Mouse (Mus musculus): ENCODE results near the gene Plekhm2.
A peak's percentile ranks its signal among the peaks of the same experiment; 100 is the strongest.

The Plekhm2 gene

DNA sequence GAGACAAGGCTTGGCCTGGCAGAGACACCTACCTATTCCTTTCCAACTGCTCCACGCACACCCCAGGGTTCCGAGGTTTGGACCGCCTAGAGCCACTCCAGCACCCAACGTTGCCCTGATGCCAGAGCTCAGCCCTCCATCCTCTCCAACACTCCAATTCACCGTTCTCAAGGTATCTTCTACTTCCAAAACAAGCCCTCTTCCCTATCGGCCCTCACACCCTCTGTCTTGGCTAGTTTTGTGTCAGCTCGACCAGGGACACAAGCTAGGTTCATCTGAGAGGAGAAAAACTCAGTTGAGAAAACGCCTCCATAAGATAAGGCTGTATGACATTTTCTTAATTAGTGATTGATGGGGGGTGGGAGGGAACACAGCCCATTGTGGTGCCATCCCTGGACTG, at the start of gene Plekhm2:
Gene Plekhm2 (minus strand): TSS at position 101 of the 400 bp plus-strand sequence.
- no peak for DNase-seq (ENCODE audit: low spot score)

DNA sequence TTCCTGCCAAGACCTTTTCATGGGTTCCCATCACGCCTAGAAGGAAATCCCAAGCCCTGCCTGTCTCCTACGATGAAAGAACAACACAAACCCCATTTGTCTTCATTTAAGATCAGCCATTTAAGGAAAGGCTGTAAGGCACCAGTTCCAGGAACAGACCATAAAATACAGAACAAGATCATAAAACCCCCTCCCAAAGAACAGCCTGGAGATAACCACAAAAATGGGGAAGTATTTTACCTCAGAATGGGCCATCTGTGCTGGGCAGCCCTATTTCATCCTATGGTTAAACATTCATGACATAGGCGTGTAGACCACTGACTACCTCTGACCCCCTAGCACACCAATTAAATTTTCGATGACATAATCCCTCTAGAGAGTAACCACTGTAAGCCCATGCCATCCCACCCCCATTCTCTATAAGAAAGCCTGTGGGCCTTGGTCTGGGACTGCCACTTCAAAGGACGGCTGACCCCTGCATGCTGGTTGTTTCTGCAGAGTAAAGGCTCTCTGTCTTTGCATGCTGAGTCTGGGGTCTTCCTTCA, 49.0 kb upstream of the Plekhm2 start:
- no peak for DNase-seq (ENCODE audit: low spot score)

DNA sequence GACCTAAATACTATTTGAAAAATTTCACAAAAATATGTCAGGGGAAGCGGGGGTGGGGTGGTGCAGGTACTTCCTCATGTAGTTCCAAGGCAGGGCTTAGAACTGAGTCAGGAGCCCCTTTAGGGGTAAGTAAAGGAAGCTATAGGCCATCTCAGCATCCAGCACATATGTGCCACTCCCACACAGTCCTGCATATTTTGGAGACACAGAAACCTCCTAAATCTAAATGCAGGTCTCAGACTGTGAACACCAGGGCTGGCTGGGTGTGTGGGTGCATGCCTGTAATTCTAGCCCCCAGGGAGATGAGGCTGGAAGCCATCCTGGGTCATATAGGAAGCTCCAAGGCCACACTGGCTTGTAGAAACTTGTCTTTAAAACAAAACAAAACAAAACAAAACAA, 46.6 kb upstream of the Plekhm2 start:
- no peak for DNase-seq (ENCODE audit: low spot score)

DNA sequence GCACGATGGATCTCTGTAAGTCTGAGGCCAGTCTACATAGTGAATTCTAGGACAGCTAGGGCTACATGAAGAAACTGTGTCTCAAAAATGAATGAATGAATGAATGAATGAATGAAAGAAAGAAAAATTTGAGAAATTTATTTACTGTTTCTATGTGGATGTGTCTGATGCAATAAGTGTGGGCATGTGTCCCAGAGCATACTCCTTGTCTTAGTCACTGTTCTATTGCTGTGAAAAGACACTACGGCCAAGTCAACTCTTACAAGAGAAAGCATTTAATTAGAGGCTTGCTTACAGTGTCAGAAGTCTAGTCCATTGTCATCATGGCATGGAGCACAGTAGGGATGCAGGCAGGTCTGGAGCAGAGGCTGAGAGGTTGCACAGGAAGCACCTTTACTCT, 44.3 kb upstream of the Plekhm2 start:
- no peak for DNase-seq (ENCODE audit: low spot score)

DNA sequence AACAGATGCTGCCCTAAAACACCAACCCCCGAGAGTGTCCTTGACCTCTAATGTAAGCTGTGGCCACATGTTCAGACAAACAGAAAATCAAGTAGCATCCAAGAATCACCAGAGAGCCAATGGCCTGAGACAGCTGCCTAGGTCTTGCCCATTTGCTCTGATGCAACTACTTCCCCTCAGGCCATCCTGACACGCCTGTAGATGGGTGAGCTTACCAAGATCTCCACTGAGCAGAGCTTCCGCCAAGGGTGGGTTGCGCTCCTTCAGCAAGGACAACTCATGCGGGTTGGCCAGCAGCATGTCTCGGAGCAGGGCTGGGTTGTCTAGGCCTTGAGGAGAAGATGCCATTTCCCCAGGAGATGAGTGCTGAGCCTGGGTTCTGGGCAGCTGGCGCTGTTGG, 43.3 kb upstream of the Plekhm2 start:
- DNase-seq (ENCODE audit: low spot score), result no peak

DNA sequence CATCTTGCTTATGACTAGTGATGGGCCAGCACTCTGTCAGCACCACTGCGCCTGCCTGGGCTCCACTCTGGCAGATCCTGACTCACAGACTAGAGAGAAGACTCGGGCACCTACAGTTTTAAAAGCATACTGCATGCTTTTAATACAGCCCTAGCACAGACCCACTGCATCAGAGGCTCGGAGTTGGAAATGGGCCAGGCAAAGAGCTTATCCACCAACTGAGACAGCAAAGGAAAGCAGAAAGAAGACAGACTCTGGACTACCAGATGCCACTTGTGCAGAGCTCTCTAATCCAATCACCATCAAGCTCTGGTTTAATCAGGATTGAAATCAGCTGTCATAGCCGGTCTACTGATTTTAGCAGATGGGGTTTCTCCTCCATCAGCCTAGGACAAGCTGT, 40.6 kb upstream of the Plekhm2 start:
- DNase-seq (ENCODE audit: low spot score), result no peak

DNA sequence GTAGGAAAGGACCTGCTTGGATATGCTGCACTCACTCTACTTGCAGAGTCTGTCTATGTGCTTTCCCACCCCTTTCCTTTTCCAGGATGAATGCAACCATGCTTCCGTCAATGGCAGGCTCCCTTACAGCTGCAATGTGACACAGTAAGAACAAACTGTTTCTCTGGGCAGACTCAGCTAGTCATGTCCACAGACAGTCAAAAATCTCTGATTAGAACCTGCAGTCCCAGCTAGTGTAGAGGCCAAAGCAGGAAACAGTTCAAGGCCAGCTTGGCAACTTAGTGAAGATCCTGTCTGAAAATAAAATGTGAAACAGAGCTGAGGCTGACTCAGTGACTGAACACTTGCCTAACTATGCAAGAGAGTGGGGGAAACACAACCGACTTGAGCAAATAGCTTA, 39.9 kb upstream of the Plekhm2 start:
- no peak for DNase-seq (ENCODE audit: low spot score)

DNA sequence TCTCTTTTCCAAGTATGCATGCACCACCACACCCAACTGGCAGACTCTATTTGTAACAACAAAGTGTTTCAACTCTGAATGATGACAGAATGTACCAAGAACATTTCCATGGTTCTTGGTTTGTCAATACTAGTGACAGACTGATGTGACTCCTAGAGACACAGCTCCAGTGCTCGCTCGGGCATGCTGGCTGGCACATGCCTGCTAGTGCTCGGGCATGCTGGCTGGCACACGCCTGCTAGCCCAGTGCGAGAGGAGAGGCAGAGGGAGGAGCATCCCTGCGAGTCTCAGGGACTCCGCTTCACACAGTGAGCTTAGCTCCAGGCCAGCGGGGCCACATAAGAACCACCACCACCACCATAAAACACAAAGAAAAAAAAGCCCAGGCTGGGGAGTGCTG, 30.0 kb upstream of the Plekhm2 start:
- no peak for DNase-seq (ENCODE audit: low spot score)

DNA sequence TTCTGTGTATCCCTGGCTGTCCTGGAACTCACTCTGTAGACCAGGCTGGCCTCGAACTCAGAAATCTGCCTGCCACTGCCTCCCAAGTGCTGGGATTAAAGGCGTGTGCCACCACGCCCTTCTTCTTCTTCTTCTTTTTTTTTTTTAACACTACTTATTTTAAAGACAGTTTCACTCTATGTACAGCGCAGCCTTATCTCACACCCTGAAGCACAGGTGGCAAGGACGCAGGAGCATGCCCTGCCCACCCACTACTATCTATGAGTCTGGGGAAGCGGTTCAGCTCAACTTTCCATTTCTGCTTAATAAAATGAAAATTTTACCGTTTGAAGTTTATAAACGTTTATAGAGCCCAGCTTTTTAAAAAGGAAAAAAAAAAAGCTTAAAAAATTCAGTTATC, 23.8 kb upstream of the Plekhm2 start:
- no peak for DNase-seq (ENCODE audit: low spot score)

DNA sequence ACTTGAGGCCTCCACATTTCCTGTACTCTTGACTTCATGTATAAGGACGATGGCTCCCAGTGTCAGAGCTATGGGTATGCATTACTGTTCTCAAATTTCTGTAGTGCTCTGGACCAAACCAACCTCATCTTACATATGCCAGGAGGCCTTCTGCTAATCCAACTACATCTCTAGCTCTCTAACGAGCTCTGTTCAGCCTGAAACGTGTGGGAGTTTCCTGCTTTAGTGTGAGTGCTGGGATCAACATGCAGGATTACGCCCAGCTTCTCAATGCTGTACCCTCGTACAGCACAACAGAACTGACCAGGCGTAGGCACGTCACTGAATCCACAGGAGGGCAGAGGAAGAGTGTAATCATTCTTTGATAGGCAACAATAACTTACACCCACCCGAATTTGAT, 21.8 kb upstream of the Plekhm2 start:
- no peak for DNase-seq (ENCODE audit: low spot score)

DNA sequence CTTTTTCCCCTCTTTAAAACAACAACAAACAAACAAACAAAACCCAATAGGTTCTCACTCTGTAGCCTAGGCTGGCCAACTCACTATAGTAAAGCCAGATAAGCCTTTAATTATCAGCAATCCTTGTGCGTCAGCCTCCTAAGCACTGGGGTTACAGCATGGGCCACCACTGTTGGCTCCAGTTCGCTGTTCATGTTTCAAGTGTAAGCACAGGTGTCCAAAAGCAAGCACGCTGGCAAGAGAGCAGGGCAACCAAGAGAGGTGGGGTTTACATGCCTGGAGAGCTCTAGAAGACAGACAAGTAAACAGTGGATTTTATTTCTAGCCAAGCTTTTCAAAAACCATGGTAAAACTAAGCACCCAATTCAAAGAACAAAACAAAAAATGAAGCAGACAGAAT, 21.4 kb upstream of the Plekhm2 start:
- no peak for DNase-seq (ENCODE audit: low spot score)

DNA sequence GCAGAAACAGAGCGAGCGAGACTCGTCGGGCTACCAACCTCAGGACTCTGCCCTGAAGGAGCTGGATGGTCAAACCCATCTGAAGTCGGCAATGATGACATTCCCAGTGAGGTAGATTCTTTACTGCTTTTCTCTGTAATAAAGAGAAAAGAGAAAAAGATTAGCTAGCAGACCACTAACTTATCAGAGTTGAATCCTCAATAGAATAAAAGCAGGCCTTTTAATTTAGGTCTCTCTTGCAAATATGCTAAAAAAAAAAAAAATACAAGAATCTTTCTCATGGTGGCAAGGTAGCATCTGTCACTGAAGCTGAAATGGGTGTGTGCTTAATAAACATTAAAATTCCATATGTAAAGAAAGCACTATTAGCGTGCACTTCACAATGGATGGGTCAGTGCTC, 20.8 kb upstream of the Plekhm2 start, which contains the start of gene Rsc1a1:
Gene Rsc1a1 (minus strand): TSS at position 101 of the 400 bp plus-strand sequence.
- DNase-seq (ENCODE audit: low spot score), result no peak

DNA sequence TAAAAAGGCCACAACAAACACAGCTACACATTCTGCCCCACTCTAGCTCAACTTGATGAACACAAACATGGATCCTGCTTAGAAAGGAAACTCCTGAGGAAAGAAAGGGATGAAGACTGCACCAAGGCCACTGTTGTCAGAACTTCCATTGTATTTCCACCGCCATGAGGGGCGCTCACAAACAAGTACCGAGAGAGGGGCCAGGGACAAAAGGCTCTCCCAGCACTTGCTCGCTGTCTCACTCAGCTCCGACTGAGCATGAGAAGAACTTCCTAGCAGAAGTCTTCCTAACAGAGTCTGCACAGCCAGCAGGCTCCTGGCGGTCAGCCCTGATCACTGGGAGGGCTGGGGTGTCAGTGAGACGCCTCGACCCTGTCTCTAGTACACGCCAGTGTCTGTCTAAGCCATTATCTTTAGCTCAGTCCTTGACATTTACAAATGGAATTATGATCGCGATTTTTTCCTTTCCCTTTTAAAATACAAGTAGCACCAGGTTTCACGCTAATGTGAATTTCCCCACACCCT, 18.1 kb upstream of the Plekhm2 start:
- DNase-seq (ENCODE audit: low spot score), result peak; percentile 72

DNA sequence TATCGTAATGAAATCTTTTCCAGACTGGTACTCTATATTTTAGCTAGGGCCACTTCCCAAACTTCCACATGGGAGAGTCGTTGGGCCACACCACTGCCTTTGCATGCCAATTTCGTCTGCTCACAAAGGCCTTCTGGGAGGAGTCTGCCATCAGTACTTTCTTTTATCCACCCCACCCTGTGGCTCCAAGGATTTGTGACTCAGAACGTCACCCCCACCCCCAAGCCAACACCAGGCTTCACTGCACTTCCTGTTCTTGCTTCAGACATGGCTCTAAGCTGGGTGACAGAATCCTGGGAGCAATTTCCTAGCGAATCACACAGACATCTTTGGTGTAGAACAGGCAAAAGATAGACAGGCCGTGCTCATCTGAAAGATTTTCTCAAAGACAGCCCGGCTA, 17.1 kb upstream of the Plekhm2 start:
- DNase-seq (ENCODE audit: low spot score), result no peak

DNA sequence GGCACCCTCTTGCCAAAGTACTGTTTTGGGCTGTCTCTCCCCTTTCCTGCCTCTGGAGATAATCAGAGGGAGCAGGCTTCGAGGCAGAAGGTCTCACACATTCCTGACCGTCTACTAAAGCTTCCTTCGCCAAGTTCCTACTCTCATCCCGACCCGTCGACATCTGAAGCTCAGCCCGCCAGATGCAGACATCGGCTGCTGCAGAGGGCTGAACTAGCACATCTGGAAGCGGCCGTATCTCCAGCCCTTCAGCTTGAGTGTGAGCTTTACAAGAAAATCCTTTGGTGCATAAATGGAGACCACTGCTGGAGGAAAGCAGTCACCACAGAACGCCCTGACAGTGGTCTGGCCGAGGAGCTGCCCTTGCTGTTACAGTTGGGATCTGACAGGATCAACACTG, 16.2 kb upstream of the Plekhm2 start:
- no peak for DNase-seq (ENCODE audit: low spot score)

DNA sequence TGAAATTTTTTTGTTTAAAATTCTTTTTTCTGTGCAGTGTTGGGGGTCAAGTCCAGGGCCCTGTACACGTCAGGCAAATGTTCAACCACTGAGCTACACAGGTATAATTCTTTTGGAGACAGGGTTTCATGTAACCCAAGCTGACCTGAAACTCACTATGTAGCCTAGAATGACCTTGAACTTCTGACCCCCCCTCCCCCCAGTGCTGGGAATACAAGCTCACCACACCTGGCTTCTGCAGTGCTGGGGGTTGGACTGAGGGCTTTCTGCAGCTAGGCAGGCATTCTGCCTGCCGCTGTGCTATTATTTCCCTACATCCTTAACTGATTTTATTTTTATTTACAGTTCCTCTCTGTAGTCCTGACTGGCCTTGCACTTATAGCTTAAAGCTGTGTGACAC, 14.3 kb upstream of the Plekhm2 start:
- DNase-seq (ENCODE audit: low spot score), result no peak

DNA sequence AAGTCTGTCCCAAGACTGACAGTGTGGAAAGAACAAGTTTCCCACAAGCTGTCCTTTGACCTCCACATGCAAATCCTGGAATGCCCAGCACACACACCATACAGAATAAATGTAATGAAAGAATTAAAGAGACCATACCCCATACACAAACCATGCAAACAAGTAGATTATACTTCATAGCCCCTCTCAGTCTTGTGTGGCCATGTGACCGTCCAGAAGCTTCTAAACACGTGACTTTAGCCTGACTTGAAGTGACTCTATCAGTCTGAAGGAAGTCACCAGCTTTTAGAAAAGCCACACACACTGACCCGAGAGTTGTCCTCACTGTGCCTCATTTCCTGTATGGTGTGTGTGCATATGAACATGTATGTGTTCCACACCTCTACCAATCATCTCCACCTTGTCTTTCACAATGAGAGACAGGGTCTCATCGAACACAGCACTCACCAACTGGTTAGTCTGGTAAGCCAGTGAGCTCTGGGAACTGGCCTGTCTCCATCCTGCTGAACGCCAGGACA, 11.8 kb upstream of the Plekhm2 start:
- no peak for DNase-seq (ENCODE audit: low spot score)

DNA sequence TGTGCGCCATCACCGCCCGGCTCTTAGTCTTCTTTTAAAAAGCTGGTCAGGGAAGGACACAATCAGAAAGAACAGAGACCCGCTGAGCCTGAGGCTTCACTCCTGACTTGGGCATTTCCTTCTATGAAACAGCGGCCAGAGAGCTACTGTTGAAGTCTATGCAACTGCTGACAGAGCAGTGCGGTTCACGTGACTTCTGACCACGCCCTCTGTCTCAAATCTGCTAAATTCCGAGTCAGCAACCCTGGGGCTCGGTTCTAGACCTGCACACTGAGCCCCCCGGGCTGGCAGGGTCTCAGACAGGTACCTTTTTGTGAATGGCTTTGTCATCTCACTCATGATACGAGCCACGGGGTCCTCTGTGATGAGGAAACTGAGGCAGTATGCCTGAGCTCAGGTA, 7.6 kb upstream of the Plekhm2 start:
- DNase-seq (ENCODE audit: low spot score), result no peak

DNA sequence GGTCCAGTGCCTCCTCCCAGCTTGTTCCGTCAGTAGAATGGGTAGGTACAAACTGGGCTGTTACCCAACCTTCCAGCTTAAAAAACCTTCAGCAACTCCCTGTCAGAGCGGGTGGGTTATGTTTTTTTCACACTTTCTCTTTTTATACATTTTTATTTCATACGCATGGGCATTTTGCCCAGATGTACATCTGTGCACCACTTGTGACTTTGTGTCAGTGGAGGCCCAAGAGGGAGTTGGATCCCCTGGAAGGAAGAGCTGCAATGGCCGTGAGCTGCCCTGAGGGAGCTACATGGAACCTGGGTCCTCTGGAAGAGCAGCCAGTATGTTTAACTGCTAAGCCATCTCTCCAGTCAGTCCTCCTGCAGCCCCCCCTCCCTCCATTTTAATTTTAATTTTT, 6.7 kb upstream of the Plekhm2 start:
- DNase-seq (ENCODE audit: low spot score), result no peak

DNA sequence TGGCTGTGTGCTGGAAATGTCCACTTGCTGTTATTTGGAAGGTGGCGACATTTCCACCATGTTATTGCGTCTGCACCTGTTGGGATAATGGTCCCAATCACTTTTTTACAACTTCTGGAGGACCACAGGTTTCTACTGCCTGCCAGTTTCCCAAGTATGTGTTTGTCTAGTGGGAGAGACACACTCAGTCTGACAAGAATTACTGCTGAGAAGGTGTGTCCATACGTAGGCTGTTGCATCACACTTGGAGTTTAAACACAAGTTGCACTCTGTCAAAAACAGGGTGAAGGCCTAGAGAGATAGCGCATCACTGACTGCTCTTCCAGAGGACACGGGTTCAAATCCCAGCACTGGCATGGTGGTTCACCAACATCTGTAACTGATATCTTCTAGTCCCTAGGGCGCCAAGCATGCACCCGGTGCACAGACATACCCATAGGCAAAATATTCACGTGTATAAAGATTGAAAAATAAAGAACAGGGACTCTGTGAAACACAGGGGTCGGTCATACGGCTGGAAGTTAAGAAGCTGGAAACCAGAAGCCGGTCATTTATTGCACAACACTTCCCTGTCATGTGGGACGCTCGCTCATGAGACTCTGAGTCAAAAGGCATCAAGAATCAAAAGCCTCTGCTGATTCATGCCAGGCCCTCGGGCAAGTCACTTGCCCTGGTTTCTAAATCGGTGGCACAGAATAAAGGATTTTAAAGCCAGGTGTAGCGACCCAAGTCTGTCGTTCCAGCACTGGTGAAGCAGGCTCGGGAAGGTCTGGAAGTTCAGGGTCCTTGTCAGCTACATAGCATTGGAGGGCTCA, 5.4 kb upstream of the Plekhm2 start:
- no peak for DNase-seq (ENCODE audit: low spot score)

DNA sequence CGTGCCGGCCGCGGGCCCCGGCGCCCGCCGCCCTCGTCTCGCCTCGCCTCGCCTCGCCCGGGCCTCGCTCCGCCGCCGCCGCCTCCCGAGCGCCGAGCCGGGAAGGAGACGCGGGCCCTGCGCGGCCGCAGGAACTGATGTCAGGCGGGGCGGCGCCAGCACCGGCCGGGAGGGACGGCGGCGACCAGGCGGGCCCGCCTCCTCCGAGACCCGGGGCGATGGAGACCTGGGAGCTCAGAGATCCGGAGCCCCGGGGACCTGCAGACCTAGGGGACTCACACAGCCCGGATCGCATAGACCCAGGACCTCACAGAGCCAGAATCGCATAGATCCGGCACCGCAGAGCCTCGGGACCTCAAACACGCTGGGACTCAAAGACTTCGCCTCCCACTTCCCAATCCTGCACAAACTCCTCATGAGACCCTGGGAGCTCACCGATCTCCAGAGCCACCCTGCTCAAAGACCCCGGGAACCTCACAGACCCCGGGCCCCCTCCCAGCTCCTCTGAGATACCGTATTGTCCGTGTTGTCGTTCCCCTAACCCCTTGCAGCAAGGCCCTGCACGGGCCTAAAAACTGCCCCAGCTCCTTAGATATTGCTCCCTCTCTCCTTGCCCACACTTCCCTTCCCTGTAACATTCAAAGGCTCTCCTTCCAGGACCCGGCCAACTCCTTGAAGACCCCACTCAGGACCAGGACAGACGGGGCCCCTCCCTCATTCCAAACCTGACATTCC, 521 bp downstream of the Plekhm2 start:
- DNase-seq (ENCODE audit: low spot score), result peak; percentile 81

DNA sequence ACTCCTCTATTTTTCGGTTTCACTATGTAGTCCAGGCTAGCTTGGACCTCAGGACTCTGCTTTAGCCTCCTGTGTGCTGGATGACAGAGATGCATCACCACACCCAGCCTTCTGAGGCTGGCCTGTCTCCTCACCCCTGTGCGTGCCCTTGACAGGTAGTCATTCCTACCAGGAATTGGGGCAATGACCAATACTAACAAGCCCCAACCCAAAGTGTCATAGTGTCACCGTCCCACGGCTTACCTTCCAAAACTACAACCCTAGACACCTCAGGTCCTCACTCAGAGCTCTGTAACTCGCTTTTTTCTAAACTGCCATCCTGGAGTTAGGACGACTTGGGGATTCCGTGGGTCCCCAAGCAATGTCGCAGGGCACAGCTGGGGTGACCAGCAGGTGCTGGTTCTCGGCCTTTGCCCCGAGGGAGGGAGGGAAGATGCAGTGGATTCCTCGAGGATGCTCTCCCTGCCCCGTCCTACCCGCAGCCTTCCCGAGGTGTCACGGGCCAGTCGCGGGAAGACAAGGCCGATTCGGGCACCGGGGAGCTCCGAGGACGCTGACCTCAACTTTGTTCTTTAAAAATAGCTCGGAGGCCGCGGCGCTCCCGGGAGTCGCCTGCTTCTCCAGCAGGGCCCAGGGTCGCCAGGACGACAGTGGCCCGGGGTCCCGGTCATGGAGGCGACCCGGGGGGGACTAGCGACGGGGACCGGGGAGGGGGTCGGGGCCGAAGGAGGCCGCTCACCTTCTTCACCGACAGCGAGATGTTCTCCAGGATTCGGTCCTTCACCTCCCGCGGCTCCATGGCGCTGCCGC, 1.4 kb downstream of the Plekhm2 start:
- peak; percentile 47 for DNase-seq (ENCODE audit: low spot score)

Measured in ovary, postnatal 36 days (tissue).